Mouse (Mus musculus) megakaryocyte, embryonic 14.5 days (primary cell): ENCODE data around the gene Pdlim5.

ENCODE experiments used
- FLI1 ChIP-seq: IDR thresholded peaks from 2 replicates; pipeline ENCODE4 v1.6.1; 2012; ENCODE audit warnings: low read length, inconsistent platforms, mixed read lengths
- GATA1 ChIP-seq: IDR thresholded peaks from 3 replicates; pipeline ENCODE4 v1.6.1; 2012; ENCODE audit warnings: mixed read lengths, low read length, inconsistent platforms, borderline replicate concordance

DNA sequence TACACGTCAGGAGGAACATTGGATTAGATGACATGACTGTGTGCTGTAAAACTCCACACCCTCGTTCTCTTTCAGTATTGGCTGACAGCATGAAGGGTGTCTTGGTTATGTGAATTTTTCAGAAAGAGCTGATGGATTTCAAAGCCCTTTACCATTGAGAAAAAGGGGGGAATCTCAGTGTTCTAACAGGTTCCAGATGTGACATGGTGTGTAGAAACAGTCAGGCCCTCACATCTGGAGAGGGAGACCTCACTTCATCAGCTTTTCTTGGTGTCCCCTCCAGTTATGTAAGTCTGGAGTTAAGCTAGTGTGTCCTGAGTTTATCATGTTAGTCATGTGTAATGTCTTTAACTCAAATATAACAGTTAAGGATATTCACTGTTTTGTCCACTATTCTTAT is 182.7 kb downstream of the Pdlim5 start:
- TF ChIP-seq GATA1: no peak
- TF ChIP-seq FLI1: no peak
